Mouse (Mus musculus) cerebral cortex, adult 2 months (tissue): ENCODE measurements around the gene Fnip2.

Experiments
- WGBS: fragments of 180-500 bp; shearing (Covaris S2); methylation state at CpG from one replicate; pipeline ENCODE4 v1.1.7; 2018; 5-methylcytosine and 5-hydroxymethylcytosine counted together

Fnip2 gene

DNA sequence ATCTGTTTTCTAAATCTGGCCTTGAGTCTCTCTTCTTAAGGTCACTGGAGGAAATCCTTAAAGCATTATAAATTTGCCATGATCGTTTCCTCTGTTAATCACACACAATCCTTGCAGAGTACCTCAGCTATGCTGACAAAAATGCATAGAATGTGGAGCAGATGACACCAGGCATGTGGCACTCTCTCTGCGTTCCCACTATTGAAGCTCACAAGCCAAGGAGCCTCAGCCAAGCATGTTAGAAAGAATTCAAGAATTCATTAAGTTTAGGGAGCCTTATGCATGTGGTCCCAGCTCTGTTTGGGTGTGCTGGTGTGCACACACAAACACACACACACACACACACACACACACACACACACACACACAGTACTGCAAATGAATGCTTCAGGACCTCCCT lies 155.9 kb downstream of the Fnip2 start:
- 74% methylated on average over 2 of the region's 2 CpGs for WGBS

DNA sequence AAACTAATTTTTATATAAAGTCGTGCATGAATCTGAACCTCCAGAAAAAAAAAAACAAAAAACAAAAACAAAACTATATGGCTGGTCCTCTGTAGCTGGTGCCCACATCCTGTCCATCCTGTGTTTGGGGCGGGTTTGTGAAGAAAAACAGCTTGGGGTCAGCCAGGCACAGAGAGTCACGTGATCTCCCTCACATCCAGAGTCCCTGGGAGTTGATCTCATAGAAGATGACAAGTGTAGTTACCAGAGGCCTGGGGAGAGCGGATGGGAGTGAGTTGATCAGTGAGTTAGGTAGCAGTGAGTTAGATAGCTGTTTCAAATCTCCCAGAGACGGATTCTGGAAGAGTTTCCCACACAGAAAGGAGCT lies 157.0 kb downstream of the Fnip2 start:
- 70% methylated on average over 5 of the region's 5 CpGs for WGBS

DNA sequence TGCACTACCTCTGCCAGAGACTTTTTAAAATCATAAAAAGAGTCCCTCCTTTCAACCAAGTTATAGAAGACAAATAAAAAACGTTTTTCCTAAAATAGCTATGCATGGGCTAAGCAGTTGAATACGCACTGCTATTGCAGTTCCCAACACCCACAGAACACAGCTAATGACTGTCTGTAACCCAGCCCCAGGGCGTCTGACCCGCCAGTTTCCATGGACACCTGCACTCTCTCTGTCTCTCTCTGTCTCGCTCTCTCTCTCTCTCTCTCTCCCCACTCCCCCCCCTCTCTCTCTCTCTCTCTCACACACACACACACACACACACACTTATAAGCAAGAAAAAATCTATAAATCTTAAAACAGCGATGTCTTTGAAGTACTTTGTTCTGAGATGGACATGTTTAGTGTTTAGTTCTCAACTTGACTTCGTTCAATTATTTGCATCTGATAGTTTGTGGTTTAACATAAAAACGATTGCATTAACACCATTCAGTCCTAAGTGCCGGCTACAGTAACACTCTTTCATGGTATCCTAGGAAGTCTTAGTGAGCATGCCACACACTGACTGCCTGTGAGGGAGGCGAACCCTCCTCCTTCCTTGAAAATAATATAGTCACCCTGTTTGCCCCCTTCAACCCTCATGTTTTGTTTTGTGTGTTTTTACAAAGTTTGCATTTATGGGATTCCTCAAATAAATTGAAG lies 157.5 kb downstream of the Fnip2 start:
- WGBS = 47% methylated on average over 10 of the region's 10 CpGs

DNA sequence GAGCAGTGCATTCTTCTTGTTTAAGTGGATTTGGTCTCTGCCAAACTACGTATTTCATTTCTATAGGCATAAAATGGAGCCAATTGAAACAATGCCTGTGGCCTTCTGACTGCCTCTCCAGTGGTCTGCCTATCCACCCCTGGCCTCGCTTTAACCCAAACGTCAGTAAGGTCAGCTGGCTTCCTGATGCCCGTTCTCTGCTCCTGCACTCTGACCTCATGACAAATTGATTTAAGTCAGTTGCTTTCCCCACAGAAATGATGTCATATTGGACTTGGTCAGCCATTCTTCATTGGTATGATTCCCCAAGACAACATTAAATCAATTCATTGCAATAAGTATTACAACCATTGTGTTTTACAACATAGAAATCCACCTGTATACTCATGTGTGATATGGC lies 159.1 kb downstream of the Fnip2 start:
- WGBS = 89% methylated on average over 4 of the region's 4 CpGs
